In genomic region chr10:4553442-4554119, GRCm38 (mm10) we compare ENCODE assay signal across 11 mouse cellular contexts. TPM values are rescaled to one million over a fixed set of nuclear protein-coding genes. Genes with fewer than 3 reads are reported as not detected.
DNase-seq lines count a peak whose midpoint lies in the region; ATAC-seq and TF ChIP-seq lines count a peak whose summit lies in the region.
"Had no signal": no experiment of that assay in that cellular context is flagged by ENCODE, and none has a peak within 500 bp of the region (broad histone marks: within the 10 kb centered on the region; RNA-seq: fewer than 3 reads in every experiment).

No protein-coding gene starts in this region.

- DNase-seq in midbrain, embryonic 10.5 days (ENCODE audit: low spot score): no peak
- peak; percentile 16 to 28 for DNase-seq in gastrocnemius, adult 8-10 months (ENCODE audit: low spot score in 2 of 2)
- peak; percentile 90 for DNase-seq in kidney, postnatal 0 days (ENCODE audit: low spot score)
- DNase-seq in urinary bladder, postnatal 14 days (ENCODE audit: low spot score): peak; percentile 47
- no peak for DNase-seq in layer of hippocampus, adult 9-10 months (ENCODE audit: low spot score)
- no peak for DNase-seq in right cerebral cortex, adult 18-20 months
- DNase-seq: cerebellum, adult 9-11 months had no signal

- no peak overlapping the region for H3K4me2 ChIP-seq in midbrain, embryonic 15.5 days
- no peak overlapping the region for H3K4me2 ChIP-seq in kidney, postnatal 0 days (ENCODE audit: low read length)
- H3K4me2 ChIP-seq: limb, embryonic 13.5 days had no signal

- no peak for TF ChIP-seq CTCF in kidney, postnatal 0 days (IDR thresholded peaks at IDR 0.05; ENCODE audit: low read depth)

- H3K4me1 ChIP-seq in midbrain, embryonic 10.5 days: peaks cover 9% of the 10 kb centered on the region
- no peaks in the 10 kb centered on the region for H3K4me1 ChIP-seq in midbrain, embryonic 15.5 days
- 0 out of 2 replicates have a peak, but pooled peaks cover 3% of the 10 kb centered on the region for H3K4me1 ChIP-seq in kidney, postnatal 0 days (replicated peaks; ENCODE audit: insufficient read depth, low read length)

- ATAC-seq in midbrain, embryonic 15.5 days (replicated peaks): no peak
- peak; percentile 67 for ATAC-seq in kidney, postnatal 0 days (replicated peaks; ENCODE audit: low FRiP score, low read depth)
- ATAC-seq in megakaryocyte progenitor cell, adult 5-6 weeks (replicated peaks; ENCODE audit: poor library complexity): no peak

- H3K36me3 ChIP-seq in midbrain, embryonic 10.5 days: no peaks in the 10 kb centered on the region
- no peaks in the 10 kb centered on the region for H3K36me3 ChIP-seq in midbrain, embryonic 15.5 days (replicated peaks)
- no peaks in the 10 kb centered on the region for H3K36me3 ChIP-seq in kidney, postnatal 0 days (ENCODE audit: insufficient read depth, low read length)
- H3K36me3 ChIP-seq: G1E; limb, embryonic 13.5 days had no signal

- H3K9ac ChIP-seq in midbrain, embryonic 15.5 days: no peak overlapping the region
- no peak overlapping the region for H3K9ac ChIP-seq in kidney, postnatal 0 days (ENCODE audit: low read depth, low read length)
- H3K9ac ChIP-seq: limb, embryonic 13.5 days had no signal

- no peak overlapping the region for H3K4me3 ChIP-seq in midbrain, embryonic 10.5 days
- no peak overlapping the region for H3K4me3 ChIP-seq in midbrain, embryonic 15.5 days
- no peak overlapping the region for H3K4me3 ChIP-seq in kidney, postnatal 0 days (replicated peaks; ENCODE audit: low read depth, low read length)
- H3K4me3 ChIP-seq: limb, embryonic 13.5 days had no signal

- 0 out of 2 replicates have a peak overlapping the region, but pooled peaks have one; percentile 57 for H3K27ac ChIP-seq in midbrain, embryonic 10.5 days (replicated peaks)
- H3K27ac ChIP-seq in midbrain, embryonic 15.5 days: no peak overlapping the region
- H3K27ac ChIP-seq in kidney, postnatal 0 days: peak overlapping the region; percentile 51
- H3K27ac ChIP-seq: limb, embryonic 13.5 days had no signal

- no peaks in the 10 kb centered on the region for H3K27me3 ChIP-seq in midbrain, embryonic 10.5 days (ENCODE audit: low read depth, poor library complexity, severe bottlenecking)
- no peaks in the 10 kb centered on the region for H3K27me3 ChIP-seq in midbrain, embryonic 15.5 days (replicated peaks)
- H3K27me3 ChIP-seq in kidney, postnatal 0 days (ENCODE audit: insufficient read depth, low read length): no peaks in the 10 kb centered on the region
- H3K27me3 ChIP-seq: limb, embryonic 13.5 days had no signal

- WGBS in midbrain, embryonic 10.5 days: 82% methylated on average over 9 of the region's 9 CpGs
- 72% methylated on average over 9 of the region's 9 CpGs for WGBS in midbrain, embryonic 15.5 days
- 25% methylated on average over 9 of the region's 9 CpGs for WGBS in kidney, postnatal 0 days

- no peaks in the 10 kb centered on the region for H3K9me3 ChIP-seq in midbrain, embryonic 10.5 days (replicated peaks)
- H3K9me3 ChIP-seq in midbrain, embryonic 15.5 days: no peaks in the 10 kb centered on the region
- H3K9me3 ChIP-seq in kidney, postnatal 0 days (replicated peaks; ENCODE audit: low read length): no peaks in the 10 kb centered on the region
- H3K9me3 ChIP-seq: G1E; limb, embryonic 13.5 days had no signal

RNA-seq across cellular contexts. Expression of gene Esr1, which starts 57.8 kb away (rescaled TPM):
- 0.14 TPM in 1 of 2 replicates, not detected in the other for polyA plus RNA-seq in midbrain, embryonic 10.5 days (2016; fragmentation: Nextera tagmentation; extraction: Ambion mirVana)
- 0.31 and 0.46 TPM in 2 replicates for polyA plus RNA-seq in midbrain, embryonic 15.5 days (2015; fragmentation: Nextera tagmentation; extraction: Ambion mirVana)
- total RNA-seq in gastrocnemius, adult 8-10 months (2022): 10 to 100 TPM; 30.6 to 39.3 (median 33.9) TPM
- 3.3 and 3.7 TPM in 2 replicates for polyA plus RNA-seq in kidney, postnatal 0 days (2015; fragmentation: Nextera tagmentation; extraction: Ambion mirVana)
- total RNA-seq in megakaryocyte progenitor cell, adult 5-6 weeks (2015): 14.4 and 16.2 TPM in 2 replicates
- total RNA-seq in megakaryocyte progenitor cell, adult 5-6 weeks (2017): 9.5 and 10.9 TPM in 2 replicates
- polyA plus RNA-seq: G1E had no signal

Comparison
In these comparisons a context has a peak if more than half of its experiments do, and no peak if none do; other contexts are left out.
1. DNase-seq: peak in gastrocnemius, adult 8-10 months (2 of 2), kidney, postnatal 0 days (single experiment) and urinary bladder, postnatal 14 days (single experiment); none in midbrain, embryonic 10.5 days (single experiment), layer of hippocampus, adult 9-10 months (single experiment) and right cerebral cortex, adult 18-20 months (single experiment).